Mouse (Mus musculus) forebrain, postnatal 0 days (tissue): ENCODE data around the gene Ppp2r5e. TPM values are rescaled to one million over a fixed set of nuclear protein-coding genes. Genes with fewer than 3 reads are reported as not detected.

Experiments used
- ATAC-seq: fragments of 200-750 bp; cut with Nextera tagmentation; 2 replicates; pipeline ENCODE4 v1.8.0; 2017; ENCODE audit warnings: mild to moderate bottlenecking, moderate library complexity
- DNase-seq: peaks from one replicate; pipeline ENCODE4 v3.0.0-alpha.2; 2015
- H3K27ac ChIP-seq: fragments of 300-500 bp; sonication (generic); 2 replicates; pipeline ENCODE4 v1.5.1; 2014; ENCODE audit warnings: low read depth, mild to moderate bottlenecking, antibody characterized with exemption, low read length, moderate library complexity, mixed read lengths
- H3K27me3 ChIP-seq: fragments of 300-500 bp; sonication (generic); 2 replicates; pipeline ENCODE4 v1.6.1; 2014; ENCODE audit warnings: mild to moderate bottlenecking, low read length, mixed read lengths; ENCODE audit not compliant: insufficient read depth
- H3K36me3 ChIP-seq: fragments of 300-500 bp; sonication (generic); 2 replicates; pipeline ENCODE4 v1.6.1; 2014; ENCODE audit warnings: mild to moderate bottlenecking, moderate library complexity; ENCODE audit not compliant: insufficient read depth
- H3K4me1 ChIP-seq: fragments of 300-500 bp; sonication (generic); 2 replicates; pipeline ENCODE4 v1.6.1; 2014; ENCODE audit warnings: antibody characterized with exemption; ENCODE audit not compliant: insufficient read depth
- H3K4me2 ChIP-seq: fragments of 300-500 bp; sonication (generic); 2 replicates; pipeline ENCODE4 v1.6.1; 2014; ENCODE audit warnings: low read depth, mild to moderate bottlenecking, moderate library complexity
- H3K4me3 ChIP-seq: fragments of 300-500 bp; sonication (generic); 2 replicates; pipeline ENCODE4 v1.5.1; 2014; ENCODE audit warnings: low read depth, low read length, mixed read lengths
- H3K9ac ChIP-seq: fragments of 300-500 bp; sonication (generic); 2 replicates; pipeline ENCODE4 v1.6.1; 2014; ENCODE audit warnings: mild to moderate bottlenecking
- H3K9me3 ChIP-seq: fragments of 300-500 bp; sonication (generic); 2 replicates; pipeline ENCODE4 v1.6.1; 2016; ENCODE audit warnings: low read length
- CTCF ChIP-seq: sonication (generic); IDR thresholded peaks from 2 replicates; pipeline ENCODE4 v1.5.1; 2016; ENCODE audit warnings: antibody characterized with exemption, control low read depth, low read depth
- WGBS: fragments of 180-500 bp; shearing (Covaris S2); extraction: QIAGEN DNeasy Blood & Tissue Kit; methylation state at CpG from one replicate; pipeline ENCODE4 v1.1.7; 2014; 5-methylcytosine and 5-hydroxymethylcytosine counted together
- polyA plus RNA-seq: library from polyadenylated mRNA; unstranded; fragments of >200 nt; fragmentation: Nextera tagmentation; extraction: Ambion mirVana; gene quantifications from 2 replicates; pipeline ENCODE4 v1.2.1, GENCODE M21; 2015
- total RNA-seq: library from RNA; depleted of rRNA; stranded (reverse); fragments of >200 nt; gene quantifications from 2 replicates; pipeline ENCODE4 v1.2.3, GENCODE M21; 2014; rRNA removed

Gene Ppp2r5e
- total and polyA plus RNA-seq, 2 experiments from 2014 or later = 26.7 to 50.8 TPM

- Histone ChIP-seq H3K4me3 (no peak overlapping the region), H3K27me3 (no peaks in the 10 kb centered on the region), H3K9me3 (no peaks in the 10 kb centered on the region), H3K36me3 (no peaks in the 10 kb centered on the region), H3K4me1 (no peaks in the 10 kb centered on the region; the same call in 1 of the 2 replicates), H3K4me2 (no peak overlapping the region), H3K27ac (no peak overlapping the region), H3K9ac (no peak overlapping the region)
- DNase-seq (no peak), ATAC-seq (no peak)
- TF ChIP-seq CTCF = no peak
- 71% methylated on average over 6 of the region's 6 CpGs for WGBS
Measured at GRCm38 (mm10) chr12:75428719-75429118, 167.3 kb downstream of the Ppp2r5e start.

GRCm38 (mm10) chr12:75425882-75426281 is 170.2 kb downstream of the Ppp2r5e start:
- Histone ChIP-seq H3K36me3 (no peaks in the 10 kb centered on the region), H3K4me1 (no peaks in the 10 kb centered on the region; the same call in 1 of the 2 replicates), H3K4me3 (no peak overlapping the region), H3K27me3 (no peaks in the 10 kb centered on the region), H3K9ac (no peak overlapping the region), H3K27ac (no peak overlapping the region), H3K9me3 (no peaks in the 10 kb centered on the region), H3K4me2 (no peak overlapping the region)
- DNase-seq (no peak), ATAC-seq (no peak)
- no peak for TF ChIP-seq CTCF
- WGBS = 88% methylated on average over 7 of the region's 7 CpGs

- H3K4me3 ChIP-seq = no peak overlapping the region
- no peak overlapping the region for H3K9ac ChIP-seq
- H3K27ac ChIP-seq = no peak overlapping the region
- no peak for TF ChIP-seq CTCF
- no peaks in the 10 kb centered on the region for H3K36me3 ChIP-seq
- no peak for DNase-seq
- H3K4me2 ChIP-seq = no peak overlapping the region
- H3K27me3 ChIP-seq = no peaks in the 10 kb centered on the region
- 91% methylated on average over 4 of the region's 4 CpGs for WGBS
- no peaks in the 10 kb centered on the region for H3K9me3 ChIP-seq
- no peaks in the 10 kb centered on the region; the same call in 1 of the 2 replicates for H3K4me1 ChIP-seq
- ATAC-seq = no peak
Measured at GRCm38 (mm10) chr12:75424817-75425216, 171.2 kb downstream of the Ppp2r5e start.

GRCm38 (mm10) chr12:75424359-75424758 is 171.7 kb downstream of the Ppp2r5e start:
- no peak overlapping the region for H3K4me3 ChIP-seq
- H3K4me2 ChIP-seq = no peak overlapping the region
- TF ChIP-seq CTCF = no peak
- ATAC-seq = peak; percentile 76
- WGBS = 57% methylated on average over 7 of the region's 7 CpGs
- H3K27ac ChIP-seq = no peak overlapping the region
- H3K36me3 ChIP-seq = no peaks in the 10 kb centered on the region
- H3K9me3 ChIP-seq = no peaks in the 10 kb centered on the region
- H3K4me1 ChIP-seq = no peaks in the 10 kb centered on the region; the same call in 1 of the 2 replicates
- H3K9ac ChIP-seq = no peak overlapping the region
- peak; percentile 41 for DNase-seq
- H3K27me3 ChIP-seq = no peaks in the 10 kb centered on the region

GRCm38 (mm10) chr12:75416681-75417080 is 179.4 kb downstream of the Ppp2r5e start, which contains the start of gene Gphb5:
TSS of gene Gphb5 (minus strand) at chr12:75416781.
- ATAC-seq (no peak), DNase-seq (no peak)
- no peak for TF ChIP-seq CTCF
- H3K4me2 ChIP-seq = no peak within 1 kb of the TSS
- WGBS = 86% methylated on average over 4 of the region's 4 CpGs
- H3K4me1 ChIP-seq = no peaks in the 10 kb centered on the region
- no peak within 1 kb of the TSS for H3K9ac ChIP-seq
- no peaks in the 10 kb centered on the region for H3K27me3 ChIP-seq
- H3K27ac ChIP-seq = no peak within 1 kb of the TSS
- H3K4me3 ChIP-seq = no peak within 1 kb of the TSS
- no peaks in the 10 kb centered on the region for H3K9me3 ChIP-seq
- no peaks in the 10 kb centered on the region for H3K36me3 ChIP-seq

- no peak for DNase-seq
- Histone ChIP-seq H3K9me3 (no peaks in the 10 kb centered on the region), H3K27ac (no peak overlapping the region), H3K9ac (no peak overlapping the region), H3K4me3 (no peak overlapping the region), H3K36me3 (no peaks in the 10 kb centered on the region), H3K4me1 (no peaks in the 10 kb centered on the region), H3K27me3 (no peaks in the 10 kb centered on the region), H3K4me2 (no peak overlapping the region)
- WGBS = 74% methylated on average over 6 of the region's 6 CpGs
- TF ChIP-seq CTCF = no peak
- no peak for ATAC-seq
Measured at GRCm38 (mm10) chr12:75414991-75415390, 181.1 kb downstream of the Ppp2r5e start.

GRCm38 (mm10) chr12:75412964-75413363 is 183.1 kb downstream of the Ppp2r5e start:
- H3K27me3 ChIP-seq = no peaks in the 10 kb centered on the region
- H3K4me3 ChIP-seq = no peak overlapping the region
- no peak for ATAC-seq
- no peaks in the 10 kb centered on the region for H3K4me1 ChIP-seq
- no peak overlapping the region for H3K4me2 ChIP-seq
- no peak for TF ChIP-seq CTCF
- H3K27ac ChIP-seq = no peak overlapping the region
- H3K9me3 ChIP-seq = no peaks in the 10 kb centered on the region
- no peak overlapping the region for H3K9ac ChIP-seq
- WGBS = 86% methylated on average over 9 of the region's 9 CpGs
- DNase-seq = no peak
- H3K36me3 ChIP-seq = no peaks in the 10 kb centered on the region

Other genes starting within 250 kb of the Ppp2r5e start
- gene Gphb5, start 179.5 kb downstream of the Ppp2r5e start, total RNA-seq = not detected in 2 replicates
- not detected in 2 replicates for gene Gphb5, start 179.5 kb downstream of the Ppp2r5e start, polyA plus RNA-seq
- gene Wdr89, start 73.3 kb upstream of the Ppp2r5e start, total RNA-seq = 3.8 and 4.8 TPM in 2 replicates
- 3.1 and 4.9 TPM in 2 replicates for gene Wdr89, start 73.3 kb upstream of the Ppp2r5e start, polyA plus RNA-seq
- gene Sgpp1, start 139.5 kb upstream of the Ppp2r5e start, total RNA-seq = 32.5 and 38.7 TPM in 2 replicates
- 17.4 and 18.8 TPM in 2 replicates for gene Sgpp1, start 139.5 kb upstream of the Ppp2r5e start, polyA plus RNA-seq
- 56.2 and 63.5 TPM in 2 replicates for gene Syne2, start 221.9 kb upstream of the Ppp2r5e start, total RNA-seq
- 21.0 and 27.0 TPM in 2 replicates for gene Syne2, start 221.9 kb upstream of the Ppp2r5e start, polyA plus RNA-seq